Mouse (Mus musculus) liver, embryonic 13.5 days (tissue): ENCODE data around the gene Slbp. TPM values are rescaled to one million over a fixed set of nuclear protein-coding genes. Genes with fewer than 3 reads are reported as not detected.

ENCODE experiments used
- ATAC-seq: fragments of 200-750 bp; cut with Nextera tagmentation; 2 replicates; pipeline ENCODE4 v1.8.0; 2017; ENCODE audit warnings: low read depth, mild to moderate bottlenecking, moderate number of reproducible peaks, moderate library complexity
- DNase-seq: peaks from one replicate; pipeline ENCODE4 v3.0.0; 2022
- H3K27ac ChIP-seq: fragments of 300-500 bp; sonication (generic); 2 replicates; pipeline ENCODE4 v1.5.1; 2015; ENCODE audit warnings: moderate library complexity, mild to moderate bottlenecking, inconsistent platforms
- H3K27me3 ChIP-seq: fragments of 300-500 bp; sonication (generic); 2 replicates; pipeline ENCODE4 v1.6.1; 2015; ENCODE audit warnings: mild to moderate bottlenecking, inconsistent platforms
- H3K36me3 ChIP-seq: fragments of 300-500 bp; sonication (generic); 2 replicates; pipeline ENCODE4 v1.6.1; 2015; ENCODE audit warnings: mild to moderate bottlenecking, inconsistent platforms
- H3K4me1 ChIP-seq: fragments of 300-500 bp; sonication (generic); replicated peaks from 2 replicates; pipeline ENCODE4 v1.6.1; 2015; ENCODE audit warnings: inconsistent platforms
- H3K4me2 ChIP-seq: fragments of 300-500 bp; sonication (generic); 2 replicates; pipeline ENCODE4 v1.6.1; 2015; ENCODE audit warnings: inconsistent platforms, mild to moderate bottlenecking, moderate library complexity
- H3K4me3 ChIP-seq: fragments of 300-500 bp; sonication (generic); replicated peaks from 2 replicates; pipeline ENCODE4 v1.5.1; 2015; ENCODE audit warnings: mild to moderate bottlenecking, inconsistent platforms
- H3K9ac ChIP-seq: fragments of 300-500 bp; sonication (generic); 2 replicates; pipeline ENCODE4 v1.6.1; 2015; ENCODE audit warnings: mild to moderate bottlenecking, inconsistent platforms
- H3K9me3 ChIP-seq: fragments of 300-500 bp; sonication (generic); replicated peaks from 2 replicates; pipeline ENCODE4 v1.6.1; 2016; ENCODE audit warnings: inconsistent platforms
- WGBS: fragments of 180-500 bp; shearing (Covaris S2); methylation state at CpG from one replicate; pipeline ENCODE4 v1.1.7; 2015; ENCODE audit not compliant: insufficient replicate concordance; 5-methylcytosine and 5-hydroxymethylcytosine counted together
- polyA plus RNA-seq: library from polyadenylated mRNA; unstranded; fragments of >200 nt; fragmentation: Nextera tagmentation; extraction: Ambion mirVana; gene quantifications from 2 replicates; pipeline ENCODE4 v1.2.1, GENCODE M21; 2015

Slbp gene
- polyA plus RNA-seq: 319 and 390 TPM in 2 replicates

DNA sequence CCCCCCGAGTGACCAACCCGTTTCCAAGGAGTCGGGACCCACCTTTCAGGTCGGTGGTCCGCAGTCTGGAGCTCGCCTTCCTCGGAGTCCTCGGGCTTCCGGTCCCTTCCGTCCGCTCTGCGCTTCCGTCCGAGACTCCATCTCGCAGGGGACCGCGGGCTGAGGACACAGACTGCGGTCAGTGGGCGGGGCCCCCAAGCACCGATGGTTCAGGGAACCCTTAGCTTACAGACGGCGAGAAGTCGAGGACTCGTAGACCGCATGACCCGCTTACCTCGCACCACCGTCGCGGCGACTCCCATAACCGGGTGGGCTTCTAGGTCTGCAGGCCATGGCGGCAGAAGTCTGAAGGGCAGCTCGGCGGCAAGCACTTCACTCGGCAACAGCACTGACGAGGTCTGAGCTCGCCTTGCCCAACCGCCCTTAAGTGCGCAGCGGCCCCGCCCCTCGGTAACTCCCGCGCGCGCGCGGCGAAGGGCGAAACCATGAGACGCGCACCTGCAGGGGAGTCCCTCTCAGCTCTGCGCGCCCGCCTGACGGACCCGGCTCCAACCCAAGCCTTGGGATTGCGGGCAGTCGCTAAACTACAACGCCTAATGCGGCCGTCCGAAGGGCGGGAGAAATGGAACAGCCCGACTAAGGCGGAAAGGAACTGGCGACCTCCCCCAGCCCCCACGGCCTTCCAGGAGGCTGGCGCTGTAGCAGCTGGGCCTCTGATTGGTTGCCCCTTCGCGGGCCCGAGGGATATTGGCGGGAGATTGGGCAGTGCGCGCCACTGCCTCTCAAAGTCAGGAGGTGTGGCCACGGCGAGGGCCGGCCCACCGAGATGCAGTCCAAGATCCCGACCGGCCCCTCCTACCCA is at the start of gene Slbp:
Gene Slbp, minus strand, starts transcription at position 654 of the 862 bp plus-strand sequence.
- Histone ChIP-seq H3K4me3 (peak within 1 kb of the TSS; percentile 83), H3K9ac (peak within 1 kb of the TSS; percentile 79), H3K36me3 (peaks cover 62% of the 10 kb centered on the region), H3K27me3 (no peaks in the 10 kb centered on the region), H3K4me1 (peaks cover 84% of the 10 kb centered on the region), H3K9me3 (no peaks in the 10 kb centered on the region), H3K27ac (peak within 1 kb of the TSS; percentile 92), H3K4me2 (peak within 1 kb of the TSS; percentile 92)
- WGBS: under 1% methylated on average over 82 of the region's 82 CpGs
- DNase-seq: peak; percentile 95
- peak; percentile 88 for ATAC-seq

DNA sequence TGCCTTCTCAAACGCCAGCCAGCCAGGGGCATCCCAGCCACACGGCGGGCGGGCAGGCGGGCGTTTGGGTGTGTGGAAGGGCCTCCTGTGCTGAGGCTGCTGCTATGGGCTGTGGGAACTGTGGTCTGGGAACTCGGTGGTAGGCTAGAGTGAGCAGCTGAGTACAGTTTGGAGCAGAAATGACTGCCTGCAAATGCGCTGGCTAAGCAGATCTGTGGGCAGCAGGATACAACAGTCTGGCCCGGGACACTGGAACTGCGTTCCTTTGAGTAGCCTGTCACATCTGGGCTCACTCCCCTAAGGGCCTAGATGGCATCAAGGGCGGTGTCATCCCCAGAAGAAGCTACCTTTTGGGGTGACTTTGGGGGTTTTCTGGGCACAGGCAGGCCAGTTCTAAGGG is 49.5 kb upstream of the Slbp start:
- DNase-seq: no peak
- no peaks in the 10 kb centered on the region for H3K9me3 ChIP-seq
- peaks cover 46% of the 10 kb centered on the region for H3K4me1 ChIP-seq
- no peak overlapping the region for H3K4me3 ChIP-seq
- no peak overlapping the region for H3K27ac ChIP-seq
- no peak overlapping the region for H3K4me2 ChIP-seq
- no peak for ATAC-seq
- no peaks in the 10 kb centered on the region for H3K36me3 ChIP-seq
- no peak overlapping the region for H3K9ac ChIP-seq
- H3K27me3 ChIP-seq: peaks cover 30% of the 10 kb centered on the region
- 75% methylated on average over 11 of the region's 11 CpGs for WGBS

DNA sequence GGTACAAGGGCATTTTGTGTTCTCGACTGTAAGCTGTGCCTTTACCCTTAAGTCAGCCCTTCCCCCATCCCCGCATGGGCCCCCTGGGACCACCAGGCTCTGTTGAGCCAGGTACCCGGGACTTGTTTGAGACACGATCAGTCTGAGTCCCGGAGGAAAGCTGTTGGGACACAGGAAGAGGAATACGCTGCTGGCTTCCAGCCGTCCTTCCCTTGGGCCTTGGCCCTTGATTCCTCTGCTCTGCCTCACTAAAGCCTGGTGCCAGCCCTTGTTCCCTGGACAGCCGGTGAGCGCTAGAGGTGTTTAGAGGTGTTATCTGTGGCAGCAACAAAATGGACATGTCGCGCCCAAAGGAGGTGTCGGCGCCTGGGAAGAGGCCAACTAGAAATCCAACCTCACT is 47.6 kb upstream of the Slbp start:
- no peak overlapping the region for H3K4me3 ChIP-seq
- DNase-seq (no peak), ATAC-seq (no peak)
- no peaks in the 10 kb centered on the region for H3K9me3 ChIP-seq
- 38% methylated on average over 13 of the region's 13 CpGs for WGBS
- peaks cover 48% of the 10 kb centered on the region for H3K27me3 ChIP-seq
- no peak overlapping the region for H3K9ac ChIP-seq
- no peak overlapping the region for H3K4me2 ChIP-seq
- H3K36me3 ChIP-seq: no peaks in the 10 kb centered on the region
- H3K4me1 ChIP-seq: peaks cover 42% of the 10 kb centered on the region
- H3K27ac ChIP-seq: no peak overlapping the region

DNA sequence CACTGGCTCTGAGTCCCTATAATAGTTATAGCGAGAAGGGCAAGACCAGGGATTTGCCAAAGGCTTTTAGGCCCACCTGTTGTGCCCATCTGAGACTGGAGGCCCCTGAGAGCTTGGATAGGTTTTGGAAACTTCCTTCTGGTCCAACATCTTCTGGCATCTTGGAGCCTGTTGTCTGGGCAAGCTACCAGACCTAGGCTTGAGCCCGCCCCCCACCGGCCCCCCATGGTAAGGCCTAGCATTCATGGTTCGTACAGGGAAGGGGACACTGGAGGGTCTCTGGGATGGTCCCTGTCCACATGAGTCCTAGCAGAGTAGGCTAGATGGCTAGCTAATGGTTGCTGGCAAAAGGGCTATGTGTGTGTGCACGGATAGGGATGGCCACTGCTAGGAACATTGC is 46.3 kb upstream of the Slbp start:
- ATAC-seq (no peak), DNase-seq (no peak)
- Histone ChIP-seq H3K9me3 (no peaks in the 10 kb centered on the region), H3K4me1 (peaks cover 44% of the 10 kb centered on the region), H3K9ac (no peak overlapping the region), H3K36me3 (no peaks in the 10 kb centered on the region), H3K27ac (no peak overlapping the region), H3K4me3 (no peak overlapping the region), H3K27me3 (peaks cover 61% of the 10 kb centered on the region), H3K4me2 (no peak overlapping the region)
- WGBS: 77% methylated on average over 5 of the region's 5 CpGs

DNA sequence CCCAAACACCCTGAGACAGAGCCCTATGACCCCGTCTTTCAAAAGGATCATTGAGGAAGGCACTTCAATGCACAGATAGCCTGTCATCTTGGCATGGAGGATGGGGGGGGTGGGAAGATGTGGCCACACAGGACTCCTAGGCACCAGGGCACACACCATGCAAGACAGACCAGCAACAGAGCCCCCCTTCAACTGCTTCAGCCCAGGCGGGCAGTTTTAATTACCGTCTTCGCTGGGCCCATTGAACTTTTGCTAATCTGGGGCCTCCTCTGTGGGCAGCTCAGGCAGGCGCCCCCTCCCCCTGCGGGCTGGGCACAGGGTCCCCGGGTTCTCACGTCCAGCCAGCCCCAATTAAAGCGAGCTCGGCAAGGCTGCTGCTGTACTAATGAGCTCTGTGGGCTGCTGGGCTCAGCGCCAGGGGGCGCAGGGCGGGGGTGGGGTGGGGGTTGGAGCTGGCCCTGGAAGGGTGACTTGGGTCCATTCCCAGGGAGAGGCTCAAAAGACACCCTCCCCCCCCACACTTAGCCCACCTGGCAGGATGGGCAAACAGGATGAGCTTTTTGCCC is 45.7 kb upstream of the Slbp start:
- DNase-seq: no peak
- ATAC-seq: no peak
- Histone ChIP-seq H3K4me2 (no peak overlapping the region), H3K9ac (no peak overlapping the region), H3K36me3 (no peaks in the 10 kb centered on the region), H3K27me3 (peaks cover 66% of the 10 kb centered on the region), H3K4me3 (no peak overlapping the region), H3K9me3 (no peaks in the 10 kb centered on the region), H3K27ac (no peak overlapping the region), H3K4me1 (peaks cover 44% of the 10 kb centered on the region)
- 53% methylated on average over 13 of the region's 13 CpGs for WGBS

DNA sequence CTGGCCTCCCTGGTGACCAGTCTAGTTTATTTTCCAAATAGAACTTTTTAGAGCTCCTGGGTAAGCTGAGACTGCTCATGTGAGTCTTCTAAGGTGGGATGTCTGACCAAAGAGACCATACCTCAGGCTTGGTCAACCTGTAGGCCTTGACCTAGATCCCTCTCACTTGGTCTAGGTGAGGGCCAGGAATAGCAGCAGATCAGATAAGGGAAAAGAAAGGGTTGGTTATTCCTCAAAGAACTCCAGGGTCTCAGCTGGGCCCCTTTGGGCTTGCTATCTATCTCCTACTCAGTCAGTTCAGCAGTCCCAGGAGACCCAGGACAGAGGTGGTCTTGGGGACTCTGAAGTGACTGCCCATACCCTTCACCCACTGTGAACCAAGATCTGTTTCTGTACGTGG is 45.2 kb upstream of the Slbp start:
- H3K4me3 ChIP-seq: no peak overlapping the region
- no peaks in the 10 kb centered on the region for H3K9me3 ChIP-seq
- DNase-seq: no peak
- H3K4me1 ChIP-seq: peaks cover 48% of the 10 kb centered on the region
- H3K36me3 ChIP-seq: no peaks in the 10 kb centered on the region
- H3K4me2 ChIP-seq: no peak overlapping the region
- H3K27ac ChIP-seq: no peak overlapping the region
- ATAC-seq: no peak
- H3K9ac ChIP-seq: no peak overlapping the region
- WGBS: 65% methylated on average over 1 of the region's 1 CpGs
- peaks cover 70% of the 10 kb centered on the region for H3K27me3 ChIP-seq

DNA sequence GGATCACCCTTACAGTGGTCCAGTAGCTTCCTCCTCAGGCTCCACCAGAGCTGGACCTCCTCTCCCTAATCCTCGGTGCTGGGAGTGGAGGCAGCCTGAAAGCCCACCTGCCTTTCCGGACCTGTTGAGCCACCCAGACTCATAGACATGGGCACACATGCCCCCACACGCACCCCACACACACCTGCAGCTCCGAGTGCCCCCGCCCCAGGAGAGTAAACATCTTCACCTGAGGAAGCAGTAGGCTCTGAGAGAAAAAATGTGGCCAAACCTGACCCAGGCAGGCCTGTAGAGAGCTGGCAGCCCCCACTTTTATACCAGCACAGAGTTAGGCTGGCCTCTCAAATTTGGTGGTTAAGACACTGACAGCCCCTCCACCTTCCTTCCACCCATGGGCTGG is 44.1 kb upstream of the Slbp start:
- DNase-seq: no peak
- Histone ChIP-seq H3K36me3 (no peaks in the 10 kb centered on the region), H3K9ac (no peak overlapping the region), H3K4me2 (no peak overlapping the region), H3K4me1 (peaks cover 50% of the 10 kb centered on the region), H3K9me3 (no peaks in the 10 kb centered on the region), H3K4me3 (no peak overlapping the region), H3K27me3 (peaks cover 74% of the 10 kb centered on the region), H3K27ac (no peak overlapping the region)
- WGBS: 74% methylated on average over 5 of the region's 5 CpGs
- no peak for ATAC-seq

DNA sequence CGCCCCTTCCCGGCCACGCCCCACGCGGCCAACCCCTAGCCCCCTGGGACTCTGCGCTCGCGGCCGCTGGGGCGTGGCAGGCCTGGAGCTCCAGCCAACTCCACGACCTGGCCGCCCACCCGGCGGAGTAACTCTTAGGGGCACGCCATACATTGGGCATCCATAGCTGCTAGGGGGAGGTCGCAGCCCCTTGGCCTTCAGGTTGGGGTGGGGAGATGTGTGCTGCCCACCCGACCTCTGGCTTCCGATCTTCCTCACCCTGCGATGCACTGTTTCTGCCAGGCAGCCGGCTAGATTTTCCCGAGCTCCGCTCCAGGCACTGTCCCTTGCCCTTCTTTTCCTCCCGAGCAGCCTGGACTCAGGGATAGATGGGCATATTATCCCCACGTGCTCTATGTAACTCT is 43.3 kb upstream of the Slbp start:
- peak overlapping the region; percentile 63 for H3K9ac ChIP-seq
- peak overlapping the region; percentile 55; the same call in 1 of the 2 replicates for H3K27ac ChIP-seq
- H3K27me3 ChIP-seq: peaks cover 73% of the 10 kb centered on the region
- ATAC-seq: no peak
- H3K4me3 ChIP-seq: peak overlapping the region; percentile 49
- peaks cover 48% of the 10 kb centered on the region for H3K4me1 ChIP-seq
- no peaks in the 10 kb centered on the region for H3K9me3 ChIP-seq
- peak overlapping the region; percentile 67 for H3K4me2 ChIP-seq
- no peak for DNase-seq
- WGBS: 8% methylated on average over 24 of the region's 24 CpGs
- H3K36me3 ChIP-seq: no peaks in the 10 kb centered on the region

DNA sequence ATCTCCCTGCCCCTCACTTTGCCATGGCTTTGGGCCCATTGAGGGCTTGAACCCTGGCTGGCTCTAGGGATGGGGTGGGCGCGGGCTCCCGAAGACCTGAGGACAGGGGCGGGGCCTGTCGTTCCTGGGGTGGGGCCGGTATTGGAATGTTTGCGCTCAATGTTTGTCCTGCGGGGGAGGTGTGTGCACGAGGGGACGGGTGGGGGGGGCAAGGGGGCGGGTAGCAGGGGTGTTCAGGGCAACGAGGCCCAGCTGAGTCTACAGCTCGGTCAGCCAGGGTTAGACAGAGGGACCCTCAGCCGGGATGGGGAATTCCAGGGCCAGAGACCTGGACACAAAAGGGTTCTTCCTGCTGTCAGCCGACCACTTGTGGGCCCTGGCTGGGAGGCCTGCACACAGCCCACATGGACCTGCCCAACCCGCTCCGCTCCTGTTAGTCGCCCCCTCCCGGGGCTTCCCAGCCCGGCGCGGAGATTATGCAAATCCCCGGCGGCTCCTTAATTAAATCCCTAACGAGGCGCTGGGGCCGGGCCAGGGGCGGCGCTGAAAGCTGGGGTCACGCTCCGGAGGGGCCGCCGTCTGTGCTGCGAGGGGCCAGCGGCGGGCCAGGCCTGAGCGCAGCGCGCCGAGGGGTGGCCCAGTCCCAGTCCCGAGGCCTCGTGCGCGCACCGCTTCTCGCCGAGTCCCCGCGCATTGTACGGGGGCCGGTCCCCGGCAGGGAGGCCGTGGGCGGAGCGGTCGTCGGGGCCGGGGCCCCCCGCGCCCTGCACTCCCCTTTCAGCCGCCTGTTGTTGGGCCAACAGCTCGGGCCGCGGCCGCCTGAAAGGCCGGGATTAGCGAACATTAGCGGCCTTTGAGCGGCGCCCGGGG is 42.7 kb upstream of the Slbp start:
- H3K27me3 ChIP-seq: peaks cover 71% of the 10 kb centered on the region
- H3K4me2 ChIP-seq: peak overlapping the region; percentile 67
- WGBS: 6% methylated on average over 65 of the region's 71 CpGs
- H3K27ac ChIP-seq: peak overlapping the region; percentile 55
- peak overlapping the region; percentile 63 for H3K9ac ChIP-seq
- ATAC-seq (peak; percentile 69), DNase-seq (no peak)
- peaks cover 43% of the 10 kb centered on the region for H3K4me1 ChIP-seq
- H3K36me3 ChIP-seq: no peaks in the 10 kb centered on the region
- H3K4me3 ChIP-seq: peak overlapping the region; percentile 49
- no peaks in the 10 kb centered on the region for H3K9me3 ChIP-seq

DNA sequence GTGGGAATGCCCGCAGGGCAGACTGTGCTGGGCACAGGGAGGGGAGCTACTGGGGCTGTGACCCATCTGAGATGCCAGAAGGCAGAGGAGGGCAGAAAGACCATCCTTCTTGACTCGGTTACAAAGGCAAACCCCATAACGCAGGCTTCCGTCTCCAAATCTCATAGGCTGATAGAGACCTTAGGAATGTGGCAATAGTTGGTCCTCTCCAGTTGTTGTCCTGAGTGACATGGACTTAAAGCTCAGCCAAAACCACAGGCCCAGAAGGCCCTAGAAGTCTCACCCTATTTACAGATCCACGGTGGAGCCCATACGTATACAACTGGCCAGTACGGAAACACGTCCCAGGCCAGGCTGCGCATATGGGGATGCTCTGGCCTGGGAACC is 42.1 kb upstream of the Slbp start:
- no peaks in the 10 kb centered on the region for H3K36me3 ChIP-seq
- no peak for ATAC-seq
- H3K27me3 ChIP-seq: peaks cover 66% of the 10 kb centered on the region
- H3K27ac ChIP-seq: no peak overlapping the region
- H3K9ac ChIP-seq: no peak overlapping the region
- H3K4me2 ChIP-seq: peak overlapping the region; percentile 67; the same call in 1 of the 2 replicates
- 81% methylated on average over 9 of the region's 9 CpGs for WGBS
- DNase-seq: no peak
- H3K4me1 ChIP-seq: peaks cover 41% of the 10 kb centered on the region
- H3K4me3 ChIP-seq: no peak overlapping the region
- no peaks in the 10 kb centered on the region for H3K9me3 ChIP-seq

DNA sequence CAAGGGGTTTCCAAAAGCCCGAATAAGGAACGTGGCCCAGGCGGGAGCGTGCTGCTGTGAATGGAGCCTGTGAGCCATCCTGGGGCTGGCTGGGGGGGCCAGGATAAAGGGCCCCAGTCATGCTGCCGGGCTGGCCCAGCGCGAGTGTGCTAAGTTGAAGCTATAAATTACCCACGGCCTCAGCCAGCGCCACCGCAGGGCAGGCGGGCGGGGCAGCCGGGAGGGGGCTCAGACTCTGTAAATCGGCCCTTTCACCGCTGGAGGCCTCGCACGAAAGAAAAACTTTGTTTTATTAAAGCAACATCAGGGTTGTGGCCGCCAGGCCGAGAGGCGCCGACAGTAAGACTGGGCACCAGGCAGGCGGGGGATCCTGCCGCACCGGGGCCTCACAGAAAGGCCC is 40.0 kb upstream of the Slbp start:
- Histone ChIP-seq H3K9me3 (no peaks in the 10 kb centered on the region), H3K36me3 (no peaks in the 10 kb centered on the region), H3K4me2 (peak overlapping the region; percentile 33; the same call in 1 of the 2 replicates), H3K4me3 (no peak overlapping the region), H3K9ac (no peak overlapping the region), H3K27ac (no peak overlapping the region), H3K4me1 (peaks cover 45% of the 10 kb centered on the region), H3K27me3 (peaks cover 53% of the 10 kb centered on the region)
- 23% methylated on average over 24 of the region's 24 CpGs for WGBS
- no peak for ATAC-seq
- DNase-seq: no peak
